ENCODE assay signal across 8 mouse cellular contexts in the genomic region with DNA sequence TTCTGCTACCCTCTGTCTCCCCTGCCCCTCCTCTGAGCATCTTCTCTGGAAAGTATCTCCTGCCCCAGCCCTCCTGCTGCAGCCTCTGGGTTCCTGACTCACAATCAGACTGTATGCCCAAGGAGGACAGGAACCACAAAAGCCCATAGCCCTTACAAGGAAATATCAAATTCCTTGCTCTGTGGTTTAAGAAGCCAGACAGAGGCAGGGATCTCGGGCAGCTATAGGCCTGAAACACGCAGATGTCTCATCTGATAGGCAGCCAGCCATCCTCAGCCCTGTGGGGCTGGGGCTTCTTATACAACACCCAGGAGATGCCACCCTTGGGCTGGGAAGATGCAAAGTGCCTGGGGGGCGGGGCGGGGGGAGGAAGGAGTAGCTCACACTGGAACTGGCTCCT. TPM values are rescaled to one million over a fixed set of nuclear protein-coding genes. Genes with fewer than 3 reads are reported as not detected.
A peak's percentile ranks its signal among the peaks of the same experiment; 100 is the strongest.
DNase-seq lines count a peak whose midpoint lies in the region; ATAC-seq and TF ChIP-seq lines count a peak whose summit lies in the region.

No protein-coding gene starts in this region.

- no peaks in the 10 kb centered on the region for H3K9me3 ChIP-seq in kidney, embryonic 15.5 days (replicated peaks)
- H3K9me3 ChIP-seq in forebrain, postnatal 0 days (ENCODE audit: low read length): no peaks in the 10 kb centered on the region
- H3K9me3 ChIP-seq in midbrain, embryonic 12.5 days: no peaks in the 10 kb centered on the region

- no peak for ATAC-seq in kidney, embryonic 15.5 days (replicated peaks; ENCODE audit: low FRiP score)
- ATAC-seq in forebrain, postnatal 0 days: no peak
- no peak for ATAC-seq in midbrain, embryonic 12.5 days (ENCODE audit: low FRiP score, low read depth)

- H3K4me3 ChIP-seq in kidney, embryonic 15.5 days (replicated peaks): peak overlapping the region; percentile 64
- 0 out of 2 replicates have a peak overlapping the region, but pooled peaks have one; percentile 57 for H3K4me3 ChIP-seq in bone marrow macrophage, adult 2 months (ENCODE audit: insufficient read depth, low read length)
- H3K4me3 ChIP-seq in forebrain, postnatal 0 days (ENCODE audit: low read depth, low read length): no peak overlapping the region
- no peak overlapping the region for H3K4me3 ChIP-seq in midbrain, embryonic 12.5 days

- H3K4me1 ChIP-seq in kidney, embryonic 15.5 days: peaks cover 55% of the 10 kb centered on the region
- H3K4me1 ChIP-seq in bone marrow macrophage, adult 2 months (ENCODE audit: control insufficient read depth, insufficient read depth, low read length): peaks cover 34% of the 10 kb centered on the region
- H3K4me1 ChIP-seq in forebrain, postnatal 0 days (ENCODE audit: insufficient read depth): peaks cover 27% of the 10 kb centered on the region
- H3K4me1 ChIP-seq in midbrain, embryonic 12.5 days: peaks cover 31% of the 10 kb centered on the region

- 79% methylated on average over 4 of the region's 4 CpGs for WGBS in kidney, embryonic 15.5 days
- WGBS in forebrain, postnatal 0 days: 92% methylated on average over 4 of the region's 4 CpGs
- WGBS in midbrain, embryonic 12.5 days: 88% methylated on average over 4 of the region's 4 CpGs

- H3K9ac ChIP-seq in kidney, embryonic 15.5 days: peak overlapping the region; percentile 72
- 0 out of 2 replicates have a peak overlapping the region, but pooled peaks have one; percentile 67 for H3K9ac ChIP-seq in forebrain, postnatal 0 days
- no peak overlapping the region for H3K9ac ChIP-seq in midbrain, embryonic 12.5 days (replicated peaks)

- no peaks in the 10 kb centered on the region for H3K36me3 ChIP-seq in kidney, embryonic 15.5 days
- no peaks in the 10 kb centered on the region for H3K36me3 ChIP-seq in forebrain, postnatal 0 days (ENCODE audit: insufficient read depth)
- no peaks in the 10 kb centered on the region for H3K36me3 ChIP-seq in midbrain, embryonic 12.5 days

- TF ChIP-seq POLR2A in bone marrow macrophage, adult 2 months (IDR thresholded peaks at IDR 0.05; ENCODE audit: borderline replicate concordance, low read depth, low read length): no peak

- DNase-seq in kidney, postnatal 25 days: no peak
- DNase-seq in forebrain, postnatal 0 days: no peak
- DNase-seq in left cerebral cortex, adult 11 months (ENCODE audit: low spot score): no peak
- DNase-seq in gastrocnemius, postnatal 14 days: no peak
- DNase-seq in cerebellum, adult 18-20 months: no peak

- H3K27me3 ChIP-seq in kidney, embryonic 15.5 days: no peaks in the 10 kb centered on the region
- no peaks in the 10 kb centered on the region for H3K27me3 ChIP-seq in forebrain, postnatal 0 days (ENCODE audit: insufficient read depth, low read length)
- H3K27me3 ChIP-seq in midbrain, embryonic 12.5 days: 0 out of 2 replicates have a peak, but pooled peaks cover 10% of the 10 kb centered on the region

- no peak for TF ChIP-seq CTCF in bone marrow macrophage, adult 2 months (IDR thresholded peaks at IDR 0.05; ENCODE audit: low read depth, low read length)
- no peak for TF ChIP-seq CTCF in forebrain, postnatal 0 days (IDR thresholded peaks at IDR 0.05; ENCODE audit: low read depth)

- H3K4me2 ChIP-seq in kidney, embryonic 15.5 days: peak overlapping the region; percentile 72
- H3K4me2 ChIP-seq in forebrain, postnatal 0 days (ENCODE audit: low read depth): no peak overlapping the region; the same call in 1 of the 2 replicates
- H3K4me2 ChIP-seq in midbrain, embryonic 12.5 days (replicated peaks): peak overlapping the region; percentile 62

- intact Hi-C loops in gastrocnemius, postnatal 14 days (cut with DNase I; ENCODE audit: low total_unique reads): loop anchor here (10.0 kb wide), 1 partner anchor 121 kb away; a partner anchor contains a TSS

- peak overlapping the region; percentile 99 for H3K27ac ChIP-seq in kidney, embryonic 15.5 days
- no peak overlapping the region for H3K27ac ChIP-seq in bone marrow macrophage, adult 2 months (ENCODE audit: insufficient read depth, low read depth, low read length)
- H3K27ac ChIP-seq in forebrain, postnatal 0 days (ENCODE audit: low read depth, low read length): peak overlapping the region; percentile 99
- H3K27ac ChIP-seq in midbrain, embryonic 12.5 days (replicated peaks): peak overlapping the region; percentile 99

RNA-seq across cellular contexts. Expression of a gene that starts 1.0 kb away (rescaled TPM):
- 1.2 and 1.8 TPM in 2 replicates for polyA plus RNA-seq in kidney, embryonic 15.5 days (2015; fragmentation: Nextera tagmentation; extraction: Ambion mirVana)
- polyA plus RNA-seq in bone marrow macrophage, adult 2 months (2012; ENCODE audit: insufficient read depth, insufficient read length, missing spikeins): 0.87 and 2.8 TPM in 2 replicates
- 3.8 and 4.1 TPM in 2 replicates for total RNA-seq in forebrain, postnatal 0 days (2014; rRNA removed)
- 0.65 and 1.2 TPM in 2 replicates for polyA plus RNA-seq in forebrain, postnatal 0 days (2015; fragmentation: Nextera tagmentation; extraction: Ambion mirVana)
- 0.68 and 0.77 TPM in 2 replicates for polyA plus RNA-seq in midbrain, embryonic 12.5 days (2016; fragmentation: Nextera tagmentation; extraction: Ambion mirVana)
- 1 to 10 TPM; 5.0 to 5.9 TPM for total RNA-seq in gastrocnemius, postnatal 14 days (2021)

Comparison
In these comparisons a context has a peak if more than half of its experiments do, and no peak if none do; other contexts are left out.
1. H3K4me3 ChIP-seq: peak in kidney, embryonic 15.5 days (single experiment) and bone marrow macrophage, adult 2 months (single experiment); none in forebrain, postnatal 0 days (single experiment) and midbrain, embryonic 12.5 days (single experiment).